Mouse (Mus musculus) lung, embryonic 14.5 days (tissue): ENCODE data around the gene Galnt10. TPM values are rescaled to one million over a fixed set of nuclear protein-coding genes. Genes with fewer than 3 reads are reported as not detected.
A peak's percentile ranks its signal among the peaks of the same experiment; 100 is the strongest.

Experiments
- ATAC-seq: fragments of 200-750 bp; cut with Nextera tagmentation; 2 replicates; pipeline ENCODE4 v1.8.0; 2017; ENCODE audit warnings: mild to moderate bottlenecking, moderate TSS enrichment, moderate library complexity; ENCODE audit not compliant: insufficient read depth
- DNase-seq: peaks from one replicate; pipeline ENCODE4 v3.0.0-alpha.2; 2015
- H3K27ac ChIP-seq: fragments of 300-500 bp; sonication (generic); 2 replicates; pipeline ENCODE4 v1.5.1; 2014; ENCODE audit warnings: low read depth, mild to moderate bottlenecking, moderate library complexity
- H3K27me3 ChIP-seq: fragments of 300-500 bp; sonication (generic); 2 replicates; pipeline ENCODE4 v1.6.1; 2014; ENCODE audit warnings: low read length, control low read depth; ENCODE audit not compliant: insufficient read depth
- H3K36me3 ChIP-seq: fragments of 300-500 bp; sonication (generic); 2 replicates; pipeline ENCODE4 v1.6.1; 2014; ENCODE audit warnings: control low read depth; ENCODE audit not compliant: insufficient read depth
- H3K4me1 ChIP-seq: fragments of 300-500 bp; sonication (generic); 2 replicates; pipeline ENCODE4 v1.6.1; 2014; ENCODE audit warnings: antibody characterized with exemption, control low read depth; ENCODE audit not compliant: insufficient read depth
- H3K4me2 ChIP-seq: fragments of 300-500 bp; sonication (generic); 2 replicates; pipeline ENCODE4 v1.6.1; 2014; ENCODE audit warnings: mild to moderate bottlenecking
- H3K4me3 ChIP-seq: fragments of 300-500 bp; sonication (generic); 2 replicates; pipeline ENCODE4 v1.5.1; 2014; ENCODE audit warnings: low read depth, low read length
- H3K9ac ChIP-seq: fragments of 300-500 bp; sonication (generic); 2 replicates; pipeline ENCODE4 v1.6.1; 2014
- H3K9me3 ChIP-seq: fragments of 300-500 bp; sonication (generic); 2 replicates; pipeline ENCODE4 v1.6.1; 2016; ENCODE audit warnings: low read depth, low read length, control low read depth
- CTCF ChIP-seq: IDR thresholded peaks from 2 replicates; pipeline ENCODE4 v1.5.1; 2016; ENCODE audit warnings: antibody characterized with exemption, low read depth
- WGBS: fragments of 180-500 bp; shearing (Covaris S2); extraction: QIAGEN DNeasy Blood & Tissue Kit; methylation state at CpG from one replicate; pipeline ENCODE4 v1.1.7; 2014; 5-methylcytosine and 5-hydroxymethylcytosine counted together
- polyA plus RNA-seq: library from polyadenylated mRNA; unstranded; fragments of >200 nt; fragmentation: Nextera tagmentation; extraction: Ambion mirVana; gene quantifications from 2 replicates; pipeline ENCODE4 v1.2.1, GENCODE M21; 2014

Galnt10 gene
- polyA plus RNA-seq, 1 experiment from 2014 or later, result 11.9 TPM

- no peaks in the 10 kb centered on the region for H3K4me1 ChIP-seq
- H3K9me3 ChIP-seq, result no peaks in the 10 kb centered on the region
- H3K27ac ChIP-seq, result no peak overlapping the region
- no peak overlapping the region for H3K4me3 ChIP-seq
- peak; percentile 24; the same call in 1 of the 2 replicates for TF ChIP-seq CTCF
- no peak overlapping the region for H3K9ac ChIP-seq
- H3K36me3 ChIP-seq, result no peaks in the 10 kb centered on the region
- H3K4me2 ChIP-seq, result no peak overlapping the region
- DNase-seq, result peak; percentile 38
- 48% methylated on average over 18 of the region's 18 CpGs for WGBS
- ATAC-seq, result no peak
- H3K27me3 ChIP-seq, result no peaks in the 10 kb centered on the region
These were observed 141.6 kb downstream of the Galnt10 start for GRCm38 (mm10) chr11:57786616-57787418.

GRCm38 (mm10) chr11:57787913-57788312 lies 142.7 kb downstream of the Galnt10 start:
- no peak overlapping the region for H3K9ac ChIP-seq
- peak; percentile 71 for TF ChIP-seq CTCF
- no peaks in the 10 kb centered on the region for H3K4me1 ChIP-seq
- H3K4me2 ChIP-seq, result no peak overlapping the region
- DNase-seq (peak; percentile 51), ATAC-seq (no peak)
- 35% methylated on average over 3 of the region's 3 CpGs for WGBS
- no peak overlapping the region for H3K4me3 ChIP-seq
- no peaks in the 10 kb centered on the region for H3K9me3 ChIP-seq
- no peak overlapping the region for H3K27ac ChIP-seq
- H3K27me3 ChIP-seq, result no peaks in the 10 kb centered on the region
- H3K36me3 ChIP-seq, result no peaks in the 10 kb centered on the region

- no peak for DNase-seq
- Histone ChIP-seq H3K9ac (no peak overlapping the region), H3K9me3 (no peaks in the 10 kb centered on the region), H3K36me3 (no peaks in the 10 kb centered on the region), H3K27ac (no peak overlapping the region), H3K4me2 (0 out of 2 replicates have a peak overlapping the region, but pooled peaks have one; percentile 4), H3K4me1 (no peaks in the 10 kb centered on the region), H3K27me3 (no peaks in the 10 kb centered on the region), H3K4me3 (no peak overlapping the region)
- ATAC-seq, result no peak
- 32% methylated on average over 21 of the region's 21 CpGs for WGBS
- no peak for TF ChIP-seq CTCF
These were observed 145.8 kb downstream of the Galnt10 start for GRCm38 (mm10) chr11:57790866-57791535.

- ATAC-seq, result no peak
- Histone ChIP-seq H3K27me3 (no peaks in the 10 kb centered on the region), H3K4me2 (no peak overlapping the region), H3K36me3 (no peaks in the 10 kb centered on the region), H3K4me1 (peaks cover under 1% of the 10 kb centered on the region; the same call in 1 of the 2 replicates), H3K9ac (no peak overlapping the region), H3K27ac (no peak overlapping the region), H3K4me3 (no peak overlapping the region), H3K9me3 (no peaks in the 10 kb centered on the region)
- WGBS, result 40% methylated on average over 6 of the region's 6 CpGs
- DNase-seq, result no peak
- TF ChIP-seq CTCF, result no peak
These were observed 149.8 kb downstream of the Galnt10 start for GRCm38 (mm10) chr11:57795086-57795485.

GRCm38 (mm10) chr11:57797828-57798227 lies 152.6 kb downstream of the Galnt10 start:
- no peak overlapping the region for H3K27ac ChIP-seq
- TF ChIP-seq CTCF, result no peak
- no peaks in the 10 kb centered on the region for H3K36me3 ChIP-seq
- H3K9ac ChIP-seq, result no peak overlapping the region
- H3K4me3 ChIP-seq, result no peak overlapping the region
- WGBS, result 69% methylated on average over 9 of the region's 9 CpGs
- peaks cover 7% of the 10 kb centered on the region for H3K4me1 ChIP-seq
- H3K27me3 ChIP-seq, result no peaks in the 10 kb centered on the region
- H3K9me3 ChIP-seq, result no peaks in the 10 kb centered on the region
- ATAC-seq (no peak), DNase-seq (no peak)
- no peak overlapping the region for H3K4me2 ChIP-seq

GRCm38 (mm10) chr11:57799456-57799855 lies 154.2 kb downstream of the Galnt10 start:
- no peak overlapping the region for H3K4me3 ChIP-seq
- peaks cover 10% of the 10 kb centered on the region for H3K4me1 ChIP-seq
- no peak overlapping the region for H3K9ac ChIP-seq
- H3K36me3 ChIP-seq, result no peaks in the 10 kb centered on the region
- DNase-seq (no peak), ATAC-seq (no peak)
- no peak for TF ChIP-seq CTCF
- H3K4me2 ChIP-seq, result no peak overlapping the region
- H3K9me3 ChIP-seq, result no peaks in the 10 kb centered on the region
- H3K27ac ChIP-seq, result no peak overlapping the region
- 69% methylated on average over 10 of the region's 10 CpGs for WGBS
- no peaks in the 10 kb centered on the region for H3K27me3 ChIP-seq

GRCm38 (mm10) chr11:57800266-57800951 lies 155.2 kb downstream of the Galnt10 start:
- no peak for DNase-seq
- 0 out of 2 replicates have a peak overlapping the region, but pooled peaks have one; percentile 65 for H3K27ac ChIP-seq

More at GRCm38 (mm10) chr11:57800266-57800951, 155.2 kb downstream of the Galnt10 start:
- TF ChIP-seq CTCF, result no peak
- H3K4me2 ChIP-seq, result peak overlapping the region; percentile 95
- no peaks in the 10 kb centered on the region for H3K9me3 ChIP-seq
- H3K36me3 ChIP-seq, result no peaks in the 10 kb centered on the region
- peak overlapping the region; percentile 83 for H3K9ac ChIP-seq
- H3K27me3 ChIP-seq, result no peaks in the 10 kb centered on the region
- no peak for ATAC-seq
- 15% methylated on average over 22 of the region's 22 CpGs for WGBS
- peak overlapping the region; percentile 92 for H3K4me3 ChIP-seq
- H3K4me1 ChIP-seq, result peaks cover 10% of the 10 kb centered on the region
